Mouse (Mus musculus): ENCODE data around the gene Ccl6. TPM values are rescaled to one million over a fixed set of nuclear protein-coding genes. Genes with fewer than 3 reads are reported as not detected.

Gene Ccl6
- polyA plus RNA-seq, 1 experiment from 2014 or later: 1.2 TPM

- WGBS: 94% methylated on average over 1 of the region's 1 CpGs
- Histone ChIP-seq H3K27me3 (no peaks in the 10 kb centered on the region), H3K4me3 (no peak overlapping the region), H3K4me2 (replicated peaks) (no peak overlapping the region), H3K9ac (replicated peaks) (no peak overlapping the region), H3K4me1 (no peaks in the 10 kb centered on the region), H3K9me3 (no peaks in the 10 kb centered on the region), H3K27ac (replicated peaks) (no peak overlapping the region), H3K36me3 (no peaks in the 10 kb centered on the region)
- no peak for ATAC-seq (ENCODE audit: low FRiP score, low read depth)
Observed at GRCm38 (mm10) chr11:83619037-83619436, 26.1 kb upstream of the Ccl6 start.

DNA sequence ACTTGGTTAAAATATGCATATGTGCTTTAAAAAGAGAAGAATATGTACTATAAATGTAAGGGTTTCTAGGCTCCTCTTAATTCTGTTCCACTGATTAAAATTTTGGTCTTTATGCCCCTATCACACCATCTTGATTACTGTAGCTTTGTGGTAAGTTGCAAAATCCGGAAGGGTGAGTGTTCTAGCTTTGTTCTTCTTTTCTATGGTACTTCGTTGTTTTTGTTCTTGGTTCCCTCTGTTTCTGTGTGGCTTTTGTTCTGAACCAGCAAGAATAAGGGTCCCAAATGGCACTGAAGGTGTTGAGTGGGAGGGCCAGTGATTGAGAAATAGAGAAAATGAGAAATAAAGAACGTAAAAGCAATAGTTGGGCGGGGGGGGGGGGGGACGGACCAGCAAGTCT lies 25.4 kb upstream of the Ccl6 start:
- H3K4me2 ChIP-seq (replicated peaks): no peak overlapping the region
- H3K9me3 ChIP-seq: no peaks in the 10 kb centered on the region
- no peak for ATAC-seq (ENCODE audit: low FRiP score, low read depth)
- no peak overlapping the region for H3K27ac ChIP-seq (replicated peaks)
- no peaks in the 10 kb centered on the region for H3K27me3 ChIP-seq
- no peak overlapping the region for H3K9ac ChIP-seq (replicated peaks)
- H3K4me3 ChIP-seq: no peak overlapping the region
- H3K4me1 ChIP-seq: no peaks in the 10 kb centered on the region
- no peaks in the 10 kb centered on the region for H3K36me3 ChIP-seq
- WGBS: 70% methylated on average over 5 of the region's 5 CpGs

- Histone ChIP-seq H3K27ac (replicated peaks) (no peak overlapping the region), H3K4me3 (no peak overlapping the region), H3K36me3 (no peaks in the 10 kb centered on the region), H3K27me3 (no peaks in the 10 kb centered on the region), H3K9ac (replicated peaks) (no peak overlapping the region), H3K4me2 (replicated peaks) (no peak overlapping the region), H3K9me3 (no peaks in the 10 kb centered on the region), H3K4me1 (no peaks in the 10 kb centered on the region)
- 85% methylated on average over 1 of the region's 1 CpGs for WGBS
- no peak for ATAC-seq (ENCODE audit: low FRiP score, low read depth)
Observed at GRCm38 (mm10) chr11:83616586-83616985, 23.7 kb upstream of the Ccl6 start.

- 87% methylated on average over 2 of the region's 2 CpGs for WGBS
- H3K4me3 ChIP-seq: no peak overlapping the region
- H3K36me3 ChIP-seq: no peaks in the 10 kb centered on the region
- H3K9me3 ChIP-seq: no peaks in the 10 kb centered on the region
- no peak overlapping the region for H3K27ac ChIP-seq (replicated peaks)
- no peak for ATAC-seq (ENCODE audit: low FRiP score, low read depth)
- H3K9ac ChIP-seq (replicated peaks): no peak overlapping the region
- H3K4me2 ChIP-seq (replicated peaks): no peak overlapping the region
- H3K27me3 ChIP-seq: no peaks in the 10 kb centered on the region
- H3K4me1 ChIP-seq: no peaks in the 10 kb centered on the region
Observed at GRCm38 (mm10) chr11:83610900-83611299, 18.0 kb upstream of the Ccl6 start.

DNA sequence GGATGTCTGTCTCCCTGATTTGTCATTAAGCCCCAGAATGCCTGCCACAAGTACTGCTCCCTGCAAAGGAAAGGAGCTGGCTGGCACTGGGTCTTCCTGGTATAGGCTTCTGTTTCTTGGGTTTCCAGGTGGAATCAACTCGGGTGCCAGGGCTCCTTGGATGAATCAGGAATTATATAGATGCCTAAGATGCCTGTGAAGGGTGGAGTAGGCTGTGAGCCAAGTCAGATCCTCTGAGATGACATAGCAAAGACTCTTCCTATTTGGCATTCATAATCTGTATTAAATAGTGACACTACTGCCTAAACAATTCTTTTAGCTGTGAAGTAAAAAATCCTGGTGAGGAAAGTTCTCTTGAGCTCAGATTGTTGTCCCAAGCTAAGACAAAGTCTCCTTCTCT lies 13.5 kb upstream of the Ccl6 start:
- H3K4me1 ChIP-seq: no peaks in the 10 kb centered on the region
- no peak for ATAC-seq (ENCODE audit: low FRiP score, low read depth)
- H3K36me3 ChIP-seq: no peaks in the 10 kb centered on the region
- no peaks in the 10 kb centered on the region for H3K27me3 ChIP-seq
- H3K4me3 ChIP-seq: no peak overlapping the region
- H3K4me2 ChIP-seq (replicated peaks): no peak overlapping the region
- 60% methylated on average over 1 of the region's 1 CpGs for WGBS
- no peak overlapping the region for H3K9ac ChIP-seq (replicated peaks)
- H3K27ac ChIP-seq (replicated peaks): no peak overlapping the region
- no peaks in the 10 kb centered on the region for H3K9me3 ChIP-seq

DNA sequence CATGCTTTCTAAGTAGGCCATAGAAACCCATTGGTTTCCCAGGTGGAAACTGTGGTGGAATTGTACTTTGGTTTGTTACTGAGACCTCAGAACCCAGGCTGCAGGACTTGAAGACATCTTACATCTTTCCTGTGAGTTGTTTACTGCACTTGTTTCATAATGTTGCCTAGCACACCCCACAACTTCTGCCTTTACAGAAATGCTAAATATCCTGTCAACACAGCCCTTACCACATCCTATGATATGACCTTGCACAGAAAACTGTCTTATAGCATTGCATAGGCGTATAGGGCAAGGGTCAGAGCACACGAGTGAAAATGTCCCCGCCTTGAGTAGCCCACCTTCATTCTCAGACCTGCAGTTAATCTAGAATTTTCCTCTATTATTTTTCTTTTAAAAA lies 12.6 kb upstream of the Ccl6 start:
- Histone ChIP-seq H3K4me2 (replicated peaks) (no peak overlapping the region), H3K9ac (replicated peaks) (no peak overlapping the region), H3K36me3 (no peaks in the 10 kb centered on the region), H3K27ac (replicated peaks) (no peak overlapping the region), H3K27me3 (no peaks in the 10 kb centered on the region), H3K4me1 (no peaks in the 10 kb centered on the region), H3K4me3 (no peak overlapping the region), H3K9me3 (no peaks in the 10 kb centered on the region)
- ATAC-seq (ENCODE audit: low FRiP score, low read depth): no peak
- 93% methylated on average over 3 of the region's 3 CpGs for WGBS

DNA sequence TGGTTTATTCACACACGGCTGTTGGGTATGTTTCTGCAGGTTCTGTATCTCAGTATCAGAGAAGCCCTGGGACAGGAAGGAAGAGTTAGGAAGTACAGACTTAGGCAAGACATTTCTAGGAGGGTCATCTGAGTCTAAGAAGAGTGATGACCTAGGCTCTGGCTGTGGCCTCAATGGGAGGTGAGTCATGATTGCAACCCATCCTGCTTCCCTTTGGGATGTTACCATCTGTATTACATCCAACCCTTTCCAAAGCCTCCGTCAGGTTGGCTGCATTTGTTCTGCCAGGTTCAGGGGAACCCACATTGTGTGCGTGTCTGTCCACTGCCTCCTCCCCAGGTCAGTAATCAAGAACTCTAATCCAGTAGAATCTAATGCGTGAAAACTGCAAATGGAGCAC lies 11.8 kb upstream of the Ccl6 start:
- no peak for ATAC-seq (ENCODE audit: low FRiP score, low read depth)
- H3K4me2 ChIP-seq (replicated peaks): no peak overlapping the region
- no peaks in the 10 kb centered on the region for H3K4me1 ChIP-seq
- H3K27ac ChIP-seq (replicated peaks): no peak overlapping the region
- no peaks in the 10 kb centered on the region for H3K27me3 ChIP-seq
- H3K4me3 ChIP-seq: no peak overlapping the region
- whole genome bisulfite sequencing: 91% methylated on average over 4 of the region's 4 CpGs
- no peaks in the 10 kb centered on the region for H3K9me3 ChIP-seq
- H3K9ac ChIP-seq (replicated peaks): no peak overlapping the region
- H3K36me3 ChIP-seq: no peaks in the 10 kb centered on the region

GRCm38 (mm10) chr11:83603399-83603798 lies 10.5 kb upstream of the Ccl6 start:
- H3K4me1 ChIP-seq: no peaks in the 10 kb centered on the region
- H3K27me3 ChIP-seq: no peaks in the 10 kb centered on the region
- no peak for ATAC-seq (ENCODE audit: low FRiP score, low read depth)
- no peak overlapping the region for H3K4me3 ChIP-seq
- no peak overlapping the region for H3K9ac ChIP-seq (replicated peaks)
- H3K9me3 ChIP-seq: no peaks in the 10 kb centered on the region
- no peaks in the 10 kb centered on the region for H3K36me3 ChIP-seq
- no peak overlapping the region for H3K27ac ChIP-seq (replicated peaks)
- no peak overlapping the region for H3K4me2 ChIP-seq (replicated peaks)
- 91% methylated on average over 3 of the region's 3 CpGs for WGBS

DNA sequence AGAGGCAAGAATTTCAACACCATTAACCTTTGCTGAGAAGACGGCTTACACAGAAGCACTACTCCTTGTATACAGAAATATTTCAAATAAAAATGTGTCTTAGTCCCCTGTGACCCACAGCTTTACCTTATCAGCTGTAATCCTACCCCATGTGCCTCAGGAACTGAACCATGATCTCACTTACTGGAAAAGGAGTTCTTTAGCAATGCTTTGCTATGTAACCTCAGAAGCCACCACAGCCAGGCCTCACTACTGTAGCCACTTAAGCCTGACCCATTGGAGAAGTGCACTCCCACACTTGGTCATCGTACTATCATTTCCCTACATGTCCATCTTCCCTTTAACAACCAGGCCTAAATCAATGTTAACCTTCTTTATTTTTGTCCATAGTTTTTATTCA lies 7.7 kb upstream of the Ccl6 start:
- Histone ChIP-seq H3K27ac (replicated peaks) (no peak overlapping the region), H3K9me3 (no peaks in the 10 kb centered on the region), H3K36me3 (no peaks in the 10 kb centered on the region), H3K9ac (replicated peaks) (no peak overlapping the region), H3K27me3 (no peaks in the 10 kb centered on the region), H3K4me3 (no peak overlapping the region), H3K4me2 (replicated peaks) (no peak overlapping the region), H3K4me1 (no peaks in the 10 kb centered on the region)
- 91% methylated on average over 2 of the region's 2 CpGs for WGBS
- no peak for ATAC-seq (ENCODE audit: low FRiP score, low read depth)

- no peak for ATAC-seq (ENCODE audit: low FRiP score, low read depth)
- 85% methylated on average over 3 of the region's 3 CpGs for WGBS
Observed at GRCm38 (mm10) chr11:83598991-83599390, 6.1 kb upstream of the Ccl6 start.

DNA sequence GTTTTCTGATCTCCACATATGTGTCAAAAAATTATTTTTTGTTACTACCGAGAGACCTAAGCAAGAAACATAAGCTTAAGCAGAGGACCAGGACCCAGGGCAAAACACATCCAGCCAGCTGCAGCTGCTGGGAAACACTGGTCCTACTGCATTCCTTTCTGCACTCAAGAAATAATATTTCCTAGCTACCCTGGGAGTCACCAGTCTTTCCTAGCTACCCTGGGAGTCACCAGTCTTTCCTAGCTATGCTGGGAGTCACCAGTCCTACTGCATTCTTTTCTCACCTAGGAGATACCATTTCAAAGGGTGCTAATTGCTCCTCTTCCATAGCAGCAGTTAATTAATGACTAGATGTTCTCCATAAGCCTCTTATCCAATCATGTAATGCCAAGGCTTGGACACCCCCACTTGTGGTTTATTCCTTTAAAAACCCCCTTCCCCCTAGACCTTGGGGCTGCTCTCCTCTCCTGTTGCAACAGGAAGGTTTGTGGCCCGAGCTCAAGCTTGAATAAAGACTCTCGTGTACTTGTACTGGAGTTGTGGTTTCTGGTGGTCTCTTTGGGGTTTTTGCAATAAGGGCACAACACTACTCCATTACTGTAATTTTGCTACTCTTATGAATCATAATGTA lies 5.4 kb upstream of the Ccl6 start:
- Histone ChIP-seq H3K36me3 (no peaks in the 10 kb centered on the region), H3K27me3 (no peaks in the 10 kb centered on the region), H3K27ac (replicated peaks) (no peak overlapping the region), H3K4me1 (no peaks in the 10 kb centered on the region), H3K9me3 (no peaks in the 10 kb centered on the region), H3K9ac (replicated peaks) (no peak overlapping the region), H3K4me2 (replicated peaks) (no peak overlapping the region), H3K4me3 (no peak overlapping the region)
- ATAC-seq (ENCODE audit: low FRiP score, low read depth): no peak
- WGBS: 89% methylated on average over 3 of the region's 3 CpGs

More at GRCm38 (mm10) chr11:83598991-83599390, 6.1 kb upstream of the Ccl6 start:
- no peak overlapping the region for H3K27ac ChIP-seq (replicated peaks)
- no peaks in the 10 kb centered on the region for H3K9me3 ChIP-seq
- no peaks in the 10 kb centered on the region for H3K36me3 ChIP-seq
- H3K4me3 ChIP-seq: no peak overlapping the region
- no peaks in the 10 kb centered on the region for H3K4me1 ChIP-seq
- no peak overlapping the region for H3K9ac ChIP-seq (replicated peaks)
- H3K27me3 ChIP-seq: no peaks in the 10 kb centered on the region
- H3K4me2 ChIP-seq (replicated peaks): no peak overlapping the region

- no peaks in the 10 kb centered on the region for H3K36me3 ChIP-seq
- H3K9ac ChIP-seq (replicated peaks): no peak overlapping the region
- ATAC-seq (ENCODE audit: low FRiP score, low read depth): no peak
- H3K9me3 ChIP-seq: no peaks in the 10 kb centered on the region
- H3K27ac ChIP-seq (replicated peaks): no peak overlapping the region
- H3K27me3 ChIP-seq: no peaks in the 10 kb centered on the region
- no peak overlapping the region for H3K4me3 ChIP-seq
- no peak overlapping the region for H3K4me2 ChIP-seq (replicated peaks)
- no peaks in the 10 kb centered on the region for H3K4me1 ChIP-seq
- WGBS: 92% methylated on average over 7 of the region's 7 CpGs
Observed at GRCm38 (mm10) chr11:83597796-83598195, 4.9 kb upstream of the Ccl6 start.

Data from midbrain, embryonic 12.5 days (tissue).